Mouse (Mus musculus) neutrophil, adult 5-6 weeks (primary cell): Measurements from ENCODE around the gene Fntb. TPM values are rescaled to one million over a fixed set of nuclear protein-coding genes. Genes with fewer than 3 reads are reported as not detected.

ENCODE experiments used
- ATAC-seq: fragments of 151-379, 151-347 bp; 2 replicates; pipeline ENCODE4 v1.8.0; 2017; ENCODE audit warnings: mild to moderate bottlenecking, moderate TSS enrichment; ENCODE audit not compliant: insufficient number of reproducible peaks, poor library complexity, low FRiP score, severe bottlenecking; ENCODE audit errors: extremely low read depth
- total RNA-seq: library from RNA; stranded (forward); fragments of 200-1000 nt; gene quantifications from 2 replicates; pipeline ENCODE4 v1.2.3, GENCODE M21; 2017

Fntb gene
- total RNA-seq, 1 experiment from 2014 or later = 6.2 TPM

DNA sequence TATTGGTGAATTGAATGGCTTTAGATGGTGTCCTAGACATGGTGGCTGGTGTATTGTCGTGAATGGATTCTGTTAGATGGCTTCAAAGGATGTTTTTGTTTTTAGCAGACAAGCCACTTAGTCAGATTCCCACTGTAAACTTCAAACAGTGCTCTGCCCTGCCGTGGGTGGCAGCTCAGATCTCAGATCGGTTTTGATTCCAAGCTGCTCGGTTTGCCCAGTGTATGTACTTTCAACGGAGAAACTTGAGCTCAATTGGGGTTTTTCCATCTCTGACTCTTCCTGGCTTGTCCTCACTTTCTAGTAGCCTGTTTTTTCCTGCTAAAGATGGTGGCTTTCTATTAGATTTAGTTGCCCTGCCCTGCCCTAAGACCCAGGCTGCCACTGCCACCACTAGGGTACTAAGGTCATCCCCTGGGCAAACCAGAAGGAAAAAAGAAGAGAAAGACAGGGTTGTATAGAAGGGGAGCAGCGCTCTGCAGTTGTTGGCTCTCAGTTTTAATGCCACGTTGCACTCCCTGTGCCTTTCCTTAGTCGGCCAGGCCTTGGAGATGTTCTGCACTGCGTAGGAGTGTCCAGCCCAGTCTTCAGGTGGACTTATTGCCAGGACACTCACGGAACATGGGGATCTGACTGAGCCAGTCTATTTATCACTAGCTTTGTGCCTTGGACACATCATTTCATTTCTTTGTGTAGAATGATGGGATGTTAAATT lies 134.0 kb downstream of the Fntb start:
- no peak for ATAC-seq

DNA sequence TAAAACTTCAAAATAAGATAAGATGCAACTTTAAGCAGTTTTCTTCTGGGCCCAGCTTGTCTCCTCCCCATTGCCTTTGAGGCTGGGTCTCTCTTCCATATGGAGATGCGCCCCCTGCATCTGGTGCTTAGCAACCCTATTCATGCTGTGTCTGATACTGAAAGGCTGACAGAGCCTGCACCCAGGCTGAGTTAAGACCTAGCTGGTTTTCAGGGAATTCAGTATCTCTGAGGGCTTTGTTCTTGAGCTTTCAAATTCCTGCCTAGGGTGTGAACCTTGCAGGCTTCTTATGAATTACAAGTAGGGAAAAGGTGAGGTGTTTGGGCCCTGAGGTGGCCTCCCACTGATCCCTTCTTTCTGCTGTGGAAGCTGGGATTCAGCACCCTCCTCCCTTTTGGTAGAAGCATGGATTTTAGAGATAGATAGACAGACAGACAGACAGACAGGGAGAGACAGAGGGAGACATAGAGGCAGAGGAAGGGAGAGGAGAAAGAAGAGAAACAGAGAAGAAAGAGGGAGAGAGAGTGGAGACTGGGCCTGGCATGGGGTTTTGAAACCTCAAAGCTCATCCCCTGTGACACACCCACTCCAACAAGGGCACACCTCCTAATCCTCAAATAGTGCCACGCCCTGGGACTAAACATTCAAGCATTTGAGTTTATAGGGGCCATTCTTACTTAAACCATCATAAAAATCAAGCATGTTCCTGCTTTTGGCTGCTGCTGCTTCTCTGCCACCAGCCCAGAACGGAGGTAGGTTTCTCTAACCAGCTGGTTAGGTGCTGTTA lies 136.3 kb downstream of the Fntb start:
- no peak for ATAC-seq

DNA sequence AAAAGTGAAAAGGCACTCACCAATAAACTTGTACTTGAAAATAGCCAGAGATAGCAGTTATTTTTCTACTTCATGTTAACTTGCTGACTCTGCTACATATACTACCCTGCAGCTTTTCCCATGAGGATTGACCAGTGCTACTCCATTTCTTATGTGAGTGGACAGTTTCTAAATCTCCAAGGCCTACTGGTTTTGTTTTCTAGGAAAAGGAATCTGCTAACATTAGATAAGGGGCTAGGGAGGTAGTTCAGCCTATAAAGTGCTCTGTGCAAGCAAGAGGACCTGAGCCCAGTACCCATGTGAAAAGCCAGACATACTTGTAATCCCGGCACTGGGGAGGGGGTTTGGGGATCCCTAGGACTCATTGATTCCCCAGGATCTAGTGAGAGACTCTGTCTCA lies 140.9 kb downstream of the Fntb start:
- no peak for ATAC-seq

DNA sequence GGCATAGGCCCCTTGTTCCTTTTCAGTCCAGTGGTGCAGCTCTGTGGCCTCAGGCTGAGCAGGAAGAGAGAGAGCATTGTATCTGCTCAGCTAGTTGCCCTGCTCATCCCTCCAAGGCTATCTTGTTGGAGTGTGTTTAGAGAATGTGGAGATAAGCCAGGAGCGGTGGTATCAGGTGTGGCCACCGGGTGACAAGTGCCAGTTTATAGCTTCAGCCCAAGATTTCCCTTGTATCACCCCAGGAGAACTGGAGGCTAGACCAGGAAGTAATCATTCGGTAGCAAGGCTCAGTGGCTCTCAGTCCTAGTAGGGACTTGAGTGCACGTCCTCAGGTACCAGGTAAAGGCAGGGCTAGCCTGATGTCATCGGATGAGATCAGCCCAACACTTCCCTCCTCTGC lies 143.8 kb downstream of the Fntb start:
- no peak for ATAC-seq

DNA sequence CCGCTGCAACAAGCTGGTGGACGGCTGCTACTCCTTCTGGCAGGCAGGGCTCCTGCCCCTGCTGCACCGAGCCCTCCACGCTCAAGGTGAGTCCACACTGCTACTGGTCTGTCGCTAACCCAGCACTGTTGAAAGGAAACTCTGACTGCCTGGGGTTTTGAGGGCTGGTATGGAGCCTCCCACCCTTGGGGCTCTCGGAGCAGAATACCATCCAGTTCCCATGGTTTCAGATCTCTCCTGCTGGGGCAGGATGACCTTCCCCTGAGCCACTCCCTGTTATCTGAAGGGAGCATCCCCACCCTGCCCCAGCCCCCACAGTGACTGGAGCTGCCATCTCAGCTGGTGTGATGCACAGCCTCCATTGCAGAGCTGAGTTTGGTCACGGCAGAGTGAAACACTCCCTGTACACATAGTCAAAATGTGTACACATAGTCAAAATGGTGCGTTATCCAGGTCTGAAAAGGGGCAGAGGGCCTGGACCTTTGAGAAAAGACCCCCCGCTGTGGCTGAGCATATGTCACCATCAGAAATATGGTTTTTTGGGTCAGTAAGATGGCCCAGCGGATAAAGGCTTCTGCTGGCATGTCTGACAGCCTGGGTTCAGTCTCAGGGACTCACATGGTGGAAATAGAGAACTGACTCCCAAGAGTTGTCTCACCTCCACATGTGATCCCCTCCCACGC lies 145.0 kb downstream of the Fntb start:
- ATAC-seq = no peak

DNA sequence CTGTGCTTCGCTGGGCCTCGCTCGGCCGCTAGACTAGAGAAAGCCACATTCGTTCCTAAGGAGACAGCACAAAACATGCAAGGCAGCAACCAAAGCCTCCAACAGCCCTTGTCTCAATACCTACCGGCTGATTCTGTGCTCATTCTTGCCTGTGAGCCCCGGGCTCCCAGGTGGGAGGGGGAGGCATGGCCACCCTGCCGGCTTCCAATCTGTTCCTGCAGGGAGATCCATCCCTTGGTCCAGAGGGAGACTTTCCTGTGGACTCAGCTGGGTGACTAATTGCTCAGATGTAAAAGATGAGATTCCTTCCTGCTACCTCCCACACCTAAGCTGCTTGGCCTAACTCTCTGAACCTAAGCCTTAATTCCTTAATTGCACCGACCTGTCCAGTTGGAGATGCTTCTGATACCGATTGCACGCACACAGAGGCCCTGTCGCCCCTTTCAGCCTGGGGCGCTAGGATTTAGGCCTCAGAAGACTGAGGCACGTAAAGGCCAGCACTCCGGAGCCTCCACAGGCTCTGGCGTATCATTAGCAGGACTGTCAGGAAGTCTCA lies 145.9 kb downstream of the Fntb start:
- no peak for ATAC-seq

DNA sequence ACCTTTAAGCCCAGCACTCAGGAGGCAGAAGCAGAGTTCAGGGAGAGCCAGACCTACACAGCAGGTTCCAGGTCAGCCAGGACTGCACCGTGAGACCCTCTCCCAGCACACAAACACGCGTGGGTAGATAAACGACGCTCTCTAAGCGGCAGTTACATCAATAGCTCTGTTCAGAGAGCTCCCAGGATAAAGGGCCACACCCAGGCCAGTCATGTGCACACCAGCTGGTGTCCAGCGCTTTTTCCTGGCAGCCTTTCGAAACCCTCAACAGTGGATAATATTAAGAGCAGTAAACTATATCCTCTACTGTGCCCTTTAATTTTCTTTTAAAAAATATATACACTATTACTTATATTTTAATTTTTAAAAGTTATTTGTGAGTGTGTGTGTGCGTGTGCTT lies 146.8 kb downstream of the Fntb start:
- ATAC-seq = no peak

DNA sequence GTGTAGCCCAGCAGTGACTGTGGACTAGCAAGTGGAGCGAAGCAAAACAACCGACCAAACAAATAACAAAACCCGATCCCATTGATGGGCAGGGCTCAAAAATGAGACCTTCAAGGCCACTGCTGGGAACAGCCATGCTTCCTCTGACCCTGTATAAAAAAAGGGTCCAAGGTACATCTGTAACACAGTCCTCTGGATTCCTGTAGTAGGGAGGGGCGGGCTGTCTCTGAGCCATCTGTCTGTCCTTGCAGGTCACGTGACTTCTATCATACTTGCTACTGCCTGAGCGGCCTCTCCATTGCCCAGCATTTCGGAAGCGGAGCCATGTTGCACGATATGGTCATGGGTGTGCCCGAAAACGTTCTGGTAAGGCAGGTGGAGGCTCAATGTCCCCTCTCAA lies 150.8 kb downstream of the Fntb start:
- no peak for ATAC-seq

DNA sequence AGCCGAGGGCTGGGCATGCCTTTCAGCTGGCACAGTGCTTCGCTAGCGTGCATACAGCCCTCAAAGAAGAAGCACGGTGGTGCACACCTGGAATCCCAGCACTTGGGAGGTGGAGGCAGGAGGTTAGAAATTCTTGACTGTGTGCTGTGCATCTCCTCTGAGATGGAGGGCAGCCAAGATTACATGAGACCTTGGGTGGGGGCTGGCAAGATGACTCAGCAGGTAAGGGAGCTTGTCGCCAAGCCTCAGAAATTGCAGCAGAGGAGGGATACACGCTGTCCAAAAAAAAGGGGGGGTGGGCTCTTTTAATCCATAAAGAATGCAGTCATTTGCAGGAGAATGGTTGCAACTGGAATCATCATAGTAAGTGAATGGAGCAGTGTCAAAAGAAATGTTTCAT lies 152.7 kb downstream of the Fntb start:
- ATAC-seq = no peak

DNA sequence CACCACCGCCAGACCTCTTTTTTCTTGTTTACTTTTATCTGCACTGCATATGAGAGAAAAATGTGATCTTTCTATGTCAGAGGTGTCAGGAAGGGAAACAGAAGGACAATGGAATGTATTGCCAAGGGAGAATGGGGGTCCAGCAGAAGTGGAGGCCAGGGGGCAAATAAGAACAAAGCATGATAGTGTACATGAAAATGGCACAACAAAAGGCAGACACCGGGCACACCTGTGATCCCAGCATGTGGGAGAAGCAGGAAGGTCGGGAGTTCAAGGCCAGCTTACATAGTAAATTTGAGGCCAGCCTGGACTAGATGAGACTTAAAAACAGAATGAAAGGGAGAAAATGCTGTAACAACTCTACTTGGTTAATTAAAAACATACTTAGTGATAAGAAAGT lies 153.5 kb downstream of the Fntb start:
- ATAC-seq = no peak

DNA sequence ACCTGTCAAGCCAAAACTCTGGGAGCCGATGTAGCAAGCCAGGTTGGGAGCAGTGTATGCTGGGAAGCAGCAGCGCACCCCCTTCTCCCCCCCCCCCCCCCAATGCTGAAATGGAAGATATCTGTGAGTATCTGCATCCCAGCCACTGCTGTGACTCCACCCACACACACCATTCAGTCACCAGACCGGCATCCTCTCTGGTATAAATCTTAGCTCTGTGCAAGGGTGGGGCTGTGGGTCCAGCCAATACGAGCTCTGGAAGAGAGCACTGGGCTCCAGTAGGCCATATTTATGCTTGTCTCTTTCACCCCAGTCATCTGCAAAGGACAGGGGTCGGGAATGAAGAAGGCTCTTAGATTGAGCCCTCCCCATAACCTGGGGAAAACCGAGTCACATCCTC lies 155.0 kb downstream of the Fntb start:
- ATAC-seq = no peak

DNA sequence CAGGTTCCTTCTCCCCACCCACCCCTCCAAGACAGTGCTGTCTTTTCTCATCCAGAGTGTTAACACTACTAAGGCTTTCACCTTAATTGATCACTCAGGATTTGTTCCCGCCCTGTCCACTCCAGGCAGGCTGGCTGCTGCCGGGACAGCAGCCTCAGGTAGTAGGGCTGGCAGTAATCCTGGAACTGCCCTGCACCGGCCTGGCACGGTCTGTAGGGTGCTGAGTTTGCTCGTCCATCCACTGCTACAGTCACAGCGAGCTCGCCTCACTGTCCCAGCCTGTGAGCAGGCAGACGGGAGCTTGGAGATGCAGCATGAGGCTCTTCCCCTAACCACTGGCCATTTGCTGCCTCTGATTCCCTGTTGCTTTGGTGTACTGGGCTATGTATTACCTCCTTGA lies 155.6 kb downstream of the Fntb start:
- ATAC-seq = no peak

DNA sequence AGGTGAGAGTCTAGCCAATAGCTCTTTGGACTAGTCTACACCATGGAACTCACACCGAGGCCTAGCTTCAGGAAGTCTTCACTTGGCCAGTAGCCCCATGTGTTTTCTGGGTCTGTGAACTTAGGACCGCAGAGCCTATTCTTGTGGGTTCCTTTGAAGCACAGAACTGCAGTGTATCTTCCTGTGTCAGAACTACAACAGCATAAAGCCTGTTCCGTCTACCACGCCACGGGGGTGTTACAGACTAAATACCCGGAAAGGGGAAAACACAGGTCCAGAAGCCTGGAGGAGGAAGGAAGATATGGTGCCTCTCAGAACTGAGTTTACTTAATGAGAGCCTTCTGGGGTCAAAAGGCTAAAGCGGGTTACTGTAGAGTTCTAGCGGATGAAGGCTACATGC lies 157.7 kb downstream of the Fntb start:
- no peak for ATAC-seq

DNA sequence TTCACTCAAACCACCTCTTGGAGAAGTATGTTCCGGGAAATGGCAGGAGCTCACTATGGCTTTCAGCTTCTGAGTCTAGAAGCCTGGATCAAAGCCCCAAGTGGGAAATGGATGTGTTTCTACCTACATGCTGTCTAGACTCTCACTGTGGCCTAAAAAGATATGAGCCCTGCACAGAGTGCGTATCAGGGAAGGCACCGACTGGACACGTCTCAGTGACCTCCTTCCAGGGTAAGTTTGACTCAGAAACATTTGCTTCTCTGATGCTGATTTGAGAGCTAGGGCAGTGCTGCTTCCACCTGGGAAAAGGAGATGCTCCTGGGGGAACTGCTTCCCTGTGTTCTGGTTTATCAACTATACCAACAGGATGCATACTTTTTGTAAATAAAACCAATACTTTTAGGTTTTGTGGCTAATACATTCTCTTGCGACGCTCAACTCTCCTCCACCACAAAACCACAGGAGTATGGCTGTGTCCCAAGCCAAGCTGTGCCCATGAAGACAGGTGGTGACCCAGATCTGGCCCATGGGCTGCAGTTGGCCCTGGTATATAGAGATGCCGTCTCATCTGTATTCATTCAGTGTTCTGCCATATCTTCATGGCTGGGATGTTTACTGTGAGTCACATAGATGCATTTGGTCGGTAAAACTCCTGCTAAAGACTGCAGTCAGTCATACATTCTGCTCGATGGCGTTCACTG lies 159.7 kb downstream of the Fntb start:
- no peak for ATAC-seq

DNA sequence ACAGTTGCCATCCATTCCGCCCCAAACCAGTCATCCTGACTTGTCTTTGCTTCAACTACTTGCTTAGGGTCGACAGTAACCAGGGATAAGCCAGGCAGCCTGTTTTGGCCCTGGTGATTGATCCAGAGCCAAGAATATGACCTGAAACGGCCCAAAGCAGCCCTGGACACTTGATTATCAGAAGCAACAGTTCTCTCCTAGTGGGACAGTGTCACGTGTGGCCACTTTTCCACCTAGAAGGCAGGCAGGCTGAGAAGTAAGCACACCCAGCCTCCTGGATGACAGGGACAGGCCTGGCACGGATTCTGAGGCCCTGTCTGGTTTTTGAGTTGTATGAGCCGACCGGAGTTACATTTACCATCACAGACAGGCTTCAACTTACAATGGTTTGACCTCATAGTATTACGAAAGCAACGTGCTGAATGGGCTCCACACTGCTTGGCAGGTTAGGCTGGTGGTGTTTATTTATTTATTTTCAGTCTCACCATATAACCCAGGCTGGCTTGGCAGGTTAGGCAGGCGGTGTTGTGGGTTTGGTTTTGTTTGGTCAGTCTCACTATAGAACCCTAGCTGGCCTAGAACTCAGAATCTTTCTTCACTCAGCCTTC lies 161.1 kb downstream of the Fntb start:
- no peak for ATAC-seq

DNA sequence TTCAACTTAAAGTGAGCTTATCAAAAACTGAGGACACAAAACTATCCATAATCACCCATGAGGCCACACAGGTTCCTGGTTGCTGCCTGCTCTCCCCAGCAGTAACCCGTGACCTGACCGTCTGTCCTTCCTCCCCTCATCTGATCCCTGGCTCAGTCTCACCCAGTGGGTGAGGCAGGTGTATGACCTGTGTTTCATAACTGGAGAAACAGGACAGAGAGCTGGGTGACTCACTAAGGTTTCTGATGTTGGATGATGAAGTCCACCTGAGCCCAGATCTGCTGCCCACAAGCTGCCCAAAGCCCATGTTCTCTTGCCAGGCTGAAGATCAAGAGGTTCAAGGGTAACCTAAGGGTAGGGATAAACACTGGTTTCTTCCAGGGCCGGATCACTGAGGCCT lies 161.6 kb downstream of the Fntb start:
- ATAC-seq = no peak

DNA sequence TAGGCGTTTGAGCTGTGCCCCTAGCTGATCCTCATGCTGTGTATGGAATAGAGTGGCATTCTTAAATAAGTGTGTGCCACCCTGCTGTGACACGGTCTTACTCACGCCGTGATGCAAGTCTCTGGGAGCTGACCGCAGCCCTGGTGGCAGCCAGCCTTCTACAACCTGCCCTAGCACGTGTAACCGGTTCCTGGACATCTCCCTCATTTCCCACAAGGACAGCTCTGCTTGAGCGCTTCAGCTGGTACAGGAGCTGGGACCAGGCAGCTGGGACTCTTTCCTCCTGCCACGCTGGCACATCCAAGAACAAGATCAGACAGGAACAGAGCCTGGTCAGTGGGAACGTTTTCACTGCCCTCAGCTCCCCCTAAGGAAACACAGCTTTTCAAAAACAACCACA lies 162.2 kb downstream of the Fntb start:
- no peak for ATAC-seq

DNA sequence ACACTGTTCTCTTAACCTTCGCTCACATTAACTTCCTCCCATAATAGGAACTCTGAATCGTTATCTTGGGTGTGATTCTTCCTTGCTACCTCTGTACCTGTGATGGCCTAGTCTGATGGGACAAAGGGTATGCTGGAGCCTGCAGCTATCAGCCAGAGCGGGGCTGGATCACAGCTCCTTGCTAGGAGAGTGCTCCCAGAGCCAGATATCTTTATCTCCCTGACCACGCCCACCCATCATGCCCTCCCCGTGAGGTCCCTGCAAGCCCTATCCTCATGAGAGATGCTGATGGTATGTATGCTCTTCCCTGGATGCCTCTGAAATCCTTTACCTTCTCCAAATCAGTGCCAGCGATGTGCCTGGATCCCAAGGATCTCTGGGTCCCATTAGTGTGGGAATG lies 164.8 kb downstream of the Fntb start:
- ATAC-seq = no peak
